Mouse (Mus musculus): ENCODE measurements at regions not wholly inside any gene's neighbourhood (a gene's known extent, or its start where the extent isn't known, plus 50 kb on each side); places are given as distances from the start of the nearest gene placed in this dataset.
A peak's percentile ranks its signal among the peaks of the same experiment; 100 is the strongest.

- no peak for DNase-seq (ENCODE audit: low spot score)
These were observed 417.6 kb downstream of the Cmpk2 start for GRCm38 (mm10) chr12:26886635-26887014.

GRCm38 (mm10) chr12:26885831-26886634 is 417.0 kb downstream of the Cmpk2 start:
- peak; percentile 11 for DNase-seq (ENCODE audit: low spot score)

- no peak for DNase-seq (ENCODE audit: low spot score)
These were observed 416.1 kb downstream of the Cmpk2 start for GRCm38 (mm10) chr12:26885083-26885482.

GRCm38 (mm10) chr12:26884156-26884555 is 415.2 kb downstream of the Cmpk2 start:
- peak; percentile 15 for DNase-seq (ENCODE audit: low spot score)

GRCm38 (mm10) chr12:26877691-26878121 is 408.7 kb downstream of the Cmpk2 start:
- no peak for DNase-seq (ENCODE audit: low spot score)

- no peak for DNase-seq (ENCODE audit: low spot score)
These were observed 408.3 kb downstream of the Cmpk2 start for GRCm38 (mm10) chr12:26877284-26877683.

GRCm38 (mm10) chr12:26872466-26872865 is 403.5 kb downstream of the Cmpk2 start:
- no peak for DNase-seq (ENCODE audit: low spot score)

- DNase-seq (ENCODE audit: low spot score): no peak
These were observed 398.7 kb downstream of the Cmpk2 start for GRCm38 (mm10) chr12:26867731-26868130.

GRCm38 (mm10) chr12:26855091-26855516 is 386.1 kb downstream of the Cmpk2 start:
- no peak for DNase-seq (ENCODE audit: low spot score)

GRCm38 (mm10) chr12:26844917-26845316 is 375.9 kb downstream of the Cmpk2 start:
- no peak for DNase-seq (ENCODE audit: low spot score)

GRCm38 (mm10) chr12:26842696-26843095 is 373.7 kb downstream of the Cmpk2 start:
- no peak for DNase-seq (ENCODE audit: low spot score)

- no peak for DNase-seq (ENCODE audit: low spot score)
These were observed 352.4 kb downstream of the Cmpk2 start for GRCm38 (mm10) chr12:26821257-26821968.

GRCm38 (mm10) chr12:26817866-26818265 is 348.9 kb downstream of the Cmpk2 start:
- DNase-seq (ENCODE audit: low spot score): no peak

GRCm38 (mm10) chr12:26815771-26816170 is 346.8 kb downstream of the Cmpk2 start:
- DNase-seq (ENCODE audit: low spot score): no peak

GRCm38 (mm10) chr12:26810565-26811177 is 341.7 kb downstream of the Cmpk2 start:
- DNase-seq (ENCODE audit: low spot score): no peak

GRCm38 (mm10) chr12:26809670-26810069 is 340.7 kb downstream of the Cmpk2 start:
- no peak for DNase-seq (ENCODE audit: low spot score)

- DNase-seq (ENCODE audit: low spot score): no peak
These were observed 333.5 kb downstream of the Cmpk2 start for GRCm38 (mm10) chr12:26802542-26802941.

- DNase-seq (ENCODE audit: low spot score): no peak
These were observed 330.3 kb downstream of the Cmpk2 start for GRCm38 (mm10) chr12:26799310-26799709.

- no peak for DNase-seq (ENCODE audit: low spot score)
These were observed 327.4 kb downstream of the Cmpk2 start for GRCm38 (mm10) chr12:26796367-26796766.

- no peak for DNase-seq (ENCODE audit: low spot score)
These were observed 320.4 kb downstream of the Cmpk2 start for GRCm38 (mm10) chr12:26789336-26789846.

- DNase-seq (ENCODE audit: low spot score): no peak
These were observed 316.5 kb downstream of the Cmpk2 start for GRCm38 (mm10) chr12:26785550-26785949.

- DNase-seq (ENCODE audit: low spot score): no peak
These were observed 315.4 kb downstream of the Cmpk2 start for GRCm38 (mm10) chr12:26784426-26784825.

- no peak for DNase-seq (ENCODE audit: low spot score)
These were observed 314.8 kb downstream of the Cmpk2 start for GRCm38 (mm10) chr12:26783800-26784199.

Data from urinary bladder, postnatal 25 days (tissue).